Mouse (Mus musculus) cortical plate, adult 2 months (tissue): ENCODE measurements around the gene Trmt11.

Source experiments
- CTCF ChIP-seq: fragments of 200-500 bp; IDR thresholded peaks from 2 replicates; pipeline ENCODE4 v1.5.1; 2011; ENCODE audit warnings: mild to moderate bottlenecking, control low read depth, low read length; ENCODE audit not compliant: insufficient read depth; ENCODE audit errors: extremely low read depth
- POLR2A ChIP-seq: fragments of 200-500 bp; IDR thresholded peaks from 2 replicates; pipeline ENCODE4 v1.6.1; 2011; ENCODE audit warnings: mild to moderate bottlenecking, low read length, control low read depth; ENCODE audit not compliant: insufficient read depth; ENCODE audit errors: extremely low read depth

DNA sequence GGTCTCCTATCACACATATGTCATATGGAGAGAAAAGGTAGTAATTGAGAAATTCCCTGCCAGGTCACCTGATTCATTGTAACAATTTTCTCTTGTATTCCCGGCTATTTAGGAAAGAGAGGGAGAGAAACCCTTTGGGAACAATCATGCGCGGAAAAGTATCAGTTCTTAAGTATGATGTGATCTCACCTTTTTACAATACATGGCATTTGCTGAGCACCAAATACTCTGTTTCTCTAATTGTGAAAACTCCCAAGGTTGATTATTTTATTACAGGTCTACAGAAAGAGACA, 18.3 kb upstream of the Trmt11 start:
- no peak for TF ChIP-seq CTCF
- no peak for TF ChIP-seq POLR2A
